Mouse (Mus musculus) heart, postnatal 4 days (tissue): Measurements from ENCODE around the gene Trim37. TPM values are rescaled to one million over a fixed set of nuclear protein-coding genes. Genes with fewer than 3 reads are reported as not detected.
"Not testable (repeated sequence)": the region's sequence is repeated elsewhere in the genome, so short reads cannot be mapped to it uniquely, and the experiment has no call there.

Experiments used
- DNase-seq: peaks from one replicate; pipeline ENCODE4 v3.0.0; 2021
- total RNA-seq, 2 experiments: library from RNA; stranded (reverse); gene quantifications; 2 replicates each; pipeline ENCODE4 v1.2.3; 2021

The Trim37 gene
- total RNA-seq, 2 experiments from 2014 or later, result 16.7 to 18.9 TPM

GRCm38 (mm10) chr11:87233377-87233776 lies 106.5 kb downstream of the Trim37 start:
- DNase-seq, result no peak

GRCm38 (mm10) chr11:87234743-87235485 lies 108.0 kb downstream of the Trim37 start:
- DNase-seq, result no peak

GRCm38 (mm10) chr11:87235486-87235872 lies 108.6 kb downstream of the Trim37 start:
- no peak for DNase-seq

GRCm38 (mm10) chr11:87238891-87239530 lies 112.1 kb downstream of the Trim37 start:
- no peak for DNase-seq

- no peak for DNase-seq
These were observed 113.4 kb downstream of the Trim37 start for GRCm38 (mm10) chr11:87240141-87240832.

- no peak for DNase-seq
These were observed 113.9 kb downstream of the Trim37 start for GRCm38 (mm10) chr11:87240833-87241215.

- no peak for DNase-seq
These were observed 114.4 kb downstream of the Trim37 start for GRCm38 (mm10) chr11:87241256-87241655.

- no peak for DNase-seq
These were observed 118.4 kb downstream of the Trim37 start for GRCm38 (mm10) chr11:87245171-87245840.

GRCm38 (mm10) chr11:87246107-87246651 lies 119.3 kb downstream of the Trim37 start:
- DNase-seq, result no peak

GRCm38 (mm10) chr11:87246724-87247493 lies 120.0 kb downstream of the Trim37 start:
- no peak for DNase-seq

GRCm38 (mm10) chr11:87247494-87247866 lies 120.6 kb downstream of the Trim37 start:
- no peak for DNase-seq

GRCm38 (mm10) chr11:87250132-87250531 lies 123.3 kb downstream of the Trim37 start:
- DNase-seq, result no peak

- no peak for DNase-seq
These were observed 126.4 kb downstream of the Trim37 start for GRCm38 (mm10) chr11:87253294-87253693.

- no peak for DNase-seq
These were observed 127.3 kb downstream of the Trim37 start for GRCm38 (mm10) chr11:87254149-87254548.

GRCm38 (mm10) chr11:87257282-87257681 lies 130.4 kb downstream of the Trim37 start:
- no peak for DNase-seq

GRCm38 (mm10) chr11:87259792-87260191 lies 132.9 kb downstream of the Trim37 start:
- DNase-seq, result no peak

GRCm38 (mm10) chr11:87261705-87262104 lies 134.8 kb downstream of the Trim37 start:
- DNase-seq, result not testable (repeated sequence)

- DNase-seq, result no peak
These were observed 137.1 kb downstream of the Trim37 start for GRCm38 (mm10) chr11:87263946-87264345.

- no peak for DNase-seq
These were observed 139.4 kb downstream of the Trim37 start for GRCm38 (mm10) chr11:87266246-87266645.

- DNase-seq, result no peak
These were observed 141.9 kb downstream of the Trim37 start for GRCm38 (mm10) chr11:87268803-87269202.
